Mouse (Mus musculus): ENCODE measurements at regions not wholly inside any gene's neighbourhood (a gene's known extent, or its start where the extent isn't known, plus 50 kb on each side); places are given as distances from the start of the nearest gene placed in this dataset.

DNA sequence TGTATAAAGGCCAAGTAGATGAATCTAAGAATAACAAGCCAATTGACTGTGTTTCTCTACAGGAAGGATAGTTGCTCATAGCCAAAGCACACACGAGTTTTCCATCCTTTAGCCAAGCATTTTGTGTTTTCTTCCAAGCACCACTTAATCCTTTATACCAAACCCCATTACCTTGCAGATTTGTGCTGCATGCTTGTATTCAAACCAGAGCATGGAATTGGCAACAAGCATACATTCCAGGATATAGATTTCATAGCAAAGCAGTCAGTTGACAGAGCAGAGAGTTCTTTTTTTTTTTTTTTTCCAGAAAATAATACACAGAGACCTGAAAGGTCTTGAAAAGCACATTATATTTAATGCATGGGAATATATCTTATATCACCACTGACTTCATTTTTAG lies 169.9 kb downstream of the Pom121l12 start:
- H3K4me2 ChIP-seq: no peak overlapping the region
- no peak overlapping the region for H3K27ac ChIP-seq
- H3K4me3 ChIP-seq: no peak overlapping the region
- 0 out of 2 replicates have a peak, but pooled peaks cover 6% of the 10 kb centered on the region for H3K4me1 ChIP-seq
- no peak overlapping the region for H3K9ac ChIP-seq
- ATAC-seq (ENCODE audit: insufficient number of reproducible peaks, insufficient read depth, low FRiP score, low TSS enrichment, low read depth): no peak
- WGBS: 48% methylated on average over 1 of the region's 1 CpGs
- no peaks in the 10 kb centered on the region for H3K27me3 ChIP-seq
- no peaks in the 10 kb centered on the region for H3K36me3 ChIP-seq
- H3K9me3 ChIP-seq: no peaks in the 10 kb centered on the region

DNA sequence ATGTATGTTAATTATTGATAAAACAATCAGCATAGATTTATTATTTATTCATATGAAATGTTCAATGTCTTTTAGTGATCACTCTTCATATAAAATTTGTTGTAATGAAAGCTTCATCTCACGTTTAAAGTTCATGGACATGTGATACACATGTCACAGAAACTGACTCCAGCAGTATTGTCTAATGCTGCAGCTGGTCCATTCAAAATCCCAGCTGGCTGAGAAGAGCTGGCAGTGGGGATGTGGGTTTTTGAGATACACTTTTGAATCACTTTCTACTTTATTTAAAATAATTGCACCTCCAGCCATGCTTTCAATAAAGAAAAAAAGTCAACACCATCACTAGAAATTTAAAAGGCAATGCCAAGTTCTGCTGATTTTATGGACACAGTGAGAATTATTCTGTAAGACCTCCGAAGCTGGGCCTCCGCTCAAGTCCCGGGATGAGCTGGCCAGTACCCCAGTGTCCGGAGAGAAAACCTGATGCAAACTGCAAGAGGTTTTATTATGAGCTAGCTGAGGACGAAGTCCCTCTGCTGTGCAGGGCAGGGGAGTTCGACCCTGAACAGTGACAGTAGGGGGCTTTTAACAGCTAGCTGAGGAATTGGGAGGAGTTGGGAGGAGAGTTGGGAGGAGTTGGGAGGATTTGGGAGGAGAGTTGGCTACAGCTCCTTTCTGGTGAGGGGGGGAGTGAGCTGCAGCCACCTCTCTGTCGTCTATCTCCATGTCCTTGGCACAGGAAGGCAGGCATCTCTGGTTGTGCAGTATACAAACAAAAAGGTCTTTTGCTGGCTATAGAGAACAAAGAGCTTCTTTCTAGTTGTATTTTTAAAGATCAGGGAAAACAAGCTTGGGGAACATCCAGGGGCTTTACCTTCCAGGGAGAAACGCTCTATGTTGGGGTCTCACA lies 170.6 kb downstream of the Pom121l12 start:
- ATAC-seq (ENCODE audit: insufficient number of reproducible peaks, insufficient read depth, low FRiP score, low TSS enrichment, low read depth): no peak
- Histone ChIP-seq H3K27ac (no peak overlapping the region), H3K4me1 (0 out of 2 replicates have a peak, but pooled peaks cover 6% of the 10 kb centered on the region), H3K36me3 (no peaks in the 10 kb centered on the region), H3K4me2 (peak overlapping the region; percentile 22; the same call in 1 of the 2 replicates), H3K9ac (no peak overlapping the region), H3K4me3 (no peak overlapping the region), H3K9me3 (no peaks in the 10 kb centered on the region), H3K27me3 (no peaks in the 10 kb centered on the region)
- WGBS: 36% methylated on average over 9 of the region's 9 CpGs

- Histone ChIP-seq H3K9ac (no peak overlapping the region), H3K36me3 (no peaks in the 10 kb centered on the region), H3K4me3 (no peak overlapping the region), H3K27me3 (no peaks in the 10 kb centered on the region), H3K4me1 (no peaks in the 10 kb centered on the region), H3K9me3 (no peaks in the 10 kb centered on the region), H3K4me2 (no peak overlapping the region), H3K27ac (no peak overlapping the region)
- no peak for ATAC-seq (ENCODE audit: insufficient number of reproducible peaks, insufficient read depth, low FRiP score, low TSS enrichment, low read depth)
- WGBS: 60% methylated on average over 1 of the region's 1 CpGs
Observed at GRCm38 (mm10) chr11:14798314-14798713, 199.2 kb downstream of the Pom121l12 start.

DNA sequence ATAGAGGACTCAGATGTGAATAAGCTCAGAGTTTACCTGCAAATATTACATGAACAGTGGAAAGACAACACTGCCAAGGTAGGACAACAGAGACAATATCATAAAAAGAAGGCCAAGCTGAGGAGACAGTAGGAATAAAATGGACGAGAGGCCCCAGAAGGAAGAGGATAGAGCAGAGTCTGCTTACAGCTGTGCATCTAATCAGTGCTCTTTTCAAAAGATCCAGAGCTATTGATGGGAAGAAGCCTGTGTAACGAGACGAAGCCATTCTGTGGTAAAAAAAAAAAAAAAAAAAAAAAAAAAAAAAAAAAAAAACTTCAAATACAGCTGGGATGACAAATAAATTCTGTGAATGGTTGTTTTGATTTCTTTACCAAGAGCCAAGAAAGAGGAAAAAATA lies 200.2 kb downstream of the Pom121l12 start:
- H3K4me1 ChIP-seq: no peaks in the 10 kb centered on the region
- H3K27me3 ChIP-seq: no peaks in the 10 kb centered on the region
- no peaks in the 10 kb centered on the region for H3K9me3 ChIP-seq
- no peak overlapping the region for H3K9ac ChIP-seq
- H3K36me3 ChIP-seq: no peaks in the 10 kb centered on the region
- ATAC-seq (ENCODE audit: insufficient number of reproducible peaks, insufficient read depth, low FRiP score, low TSS enrichment, low read depth): no peak
- WGBS: 66% methylated on average over 3 of the region's 3 CpGs
- no peak overlapping the region for H3K4me2 ChIP-seq
- no peak overlapping the region for H3K27ac ChIP-seq
- H3K4me3 ChIP-seq: no peak overlapping the region

- no peak overlapping the region for H3K27ac ChIP-seq
- 34% methylated on average over 2 of the region's 2 CpGs for WGBS
- no peak for ATAC-seq (ENCODE audit: insufficient number of reproducible peaks, insufficient read depth, low FRiP score, low TSS enrichment, low read depth)
- no peak overlapping the region for H3K4me3 ChIP-seq
- H3K9me3 ChIP-seq: no peaks in the 10 kb centered on the region
- H3K4me1 ChIP-seq: no peaks in the 10 kb centered on the region
- H3K36me3 ChIP-seq: no peaks in the 10 kb centered on the region
- no peak overlapping the region for H3K4me2 ChIP-seq
- H3K9ac ChIP-seq: no peak overlapping the region
- no peaks in the 10 kb centered on the region for H3K27me3 ChIP-seq
Observed at GRCm38 (mm10) chr11:14818936-14819335, 219.9 kb downstream of the Pom121l12 start.

Data from embryonic facial prominence, embryonic 13.5 days (tissue).